Mouse (Mus musculus): ENCODE results near the gene Zmat5.

Zmat5 gene

DNA sequence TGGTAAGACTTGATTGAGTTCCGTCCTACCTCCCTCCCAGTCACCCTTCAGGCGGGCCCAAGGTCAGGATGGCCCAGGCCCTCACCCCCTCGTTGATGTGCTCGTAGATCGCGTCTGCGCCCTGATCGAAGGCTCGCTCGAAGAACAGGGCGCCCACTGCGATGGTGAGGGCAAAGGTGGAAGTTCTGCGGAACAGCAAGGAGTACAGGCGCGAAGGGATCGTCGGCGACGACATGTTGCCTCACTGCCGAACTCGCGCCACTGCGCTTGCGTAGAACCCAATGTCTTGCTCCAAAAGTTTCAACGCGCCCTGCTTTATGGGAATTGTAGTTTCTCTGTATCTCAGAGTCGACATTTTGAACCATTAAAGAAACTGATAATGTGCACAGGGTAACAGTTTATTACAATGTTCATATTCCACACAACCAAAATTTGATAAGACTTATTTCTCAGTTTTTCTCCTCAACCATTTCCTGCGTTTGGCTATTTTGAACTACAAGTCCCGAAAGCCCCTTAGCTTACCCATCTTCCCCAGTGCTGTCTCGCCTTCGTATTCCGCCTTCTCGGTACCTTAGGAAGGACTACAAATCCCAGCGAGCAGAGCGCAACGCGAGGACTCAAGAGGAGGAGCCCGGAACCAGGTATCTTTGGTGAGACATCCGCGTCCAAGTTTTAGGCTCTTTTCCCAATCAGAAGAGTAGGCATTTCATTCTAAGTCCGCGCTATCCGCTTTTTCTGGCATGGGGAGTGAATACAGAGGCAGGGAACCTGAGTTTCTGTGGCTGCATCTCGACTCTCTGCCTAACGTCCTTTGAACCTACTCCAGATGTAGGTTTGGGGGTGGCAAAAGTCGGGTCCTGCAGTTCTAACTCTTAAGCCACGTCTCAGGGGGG, at the start of gene Zmat5, which contains the start of gene Uqcr10:
Gene Zmat5, plus strand, starts transcription at position 607 of the 893 bp plus-strand sequence.
Gene Uqcr10, minus strand, starts transcription at position 271 of the 893 bp plus-strand sequence.
- in situ Hi-C loops (cut with MboI, MseI), result loop anchor here (5.0 kb wide), 1 partner anchor 107 kb away; no protein-coding TSS in a partner anchor

DNA sequence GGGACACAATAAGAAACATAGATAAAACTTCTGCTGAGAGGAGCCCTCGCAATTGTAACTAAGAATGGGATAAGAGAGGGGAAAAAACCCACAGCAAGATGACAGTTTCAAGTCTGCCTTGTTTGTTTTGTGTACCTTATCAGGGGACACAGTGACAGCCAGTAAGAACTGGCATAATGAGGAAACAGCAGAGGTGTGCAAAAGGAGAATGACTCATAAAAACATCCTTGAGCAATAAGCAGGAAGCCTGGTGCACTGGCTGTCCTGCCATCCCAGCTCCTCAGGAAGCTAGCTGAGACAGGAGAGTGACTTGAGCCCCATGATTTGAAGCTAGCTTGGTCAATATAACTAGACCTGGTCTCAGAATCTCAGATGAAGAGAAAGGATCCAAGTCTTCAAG, 44.7 kb upstream of the Zmat5 start:
- in situ Hi-C loops (cut with MboI, MseI), result no loop called here

DNA sequence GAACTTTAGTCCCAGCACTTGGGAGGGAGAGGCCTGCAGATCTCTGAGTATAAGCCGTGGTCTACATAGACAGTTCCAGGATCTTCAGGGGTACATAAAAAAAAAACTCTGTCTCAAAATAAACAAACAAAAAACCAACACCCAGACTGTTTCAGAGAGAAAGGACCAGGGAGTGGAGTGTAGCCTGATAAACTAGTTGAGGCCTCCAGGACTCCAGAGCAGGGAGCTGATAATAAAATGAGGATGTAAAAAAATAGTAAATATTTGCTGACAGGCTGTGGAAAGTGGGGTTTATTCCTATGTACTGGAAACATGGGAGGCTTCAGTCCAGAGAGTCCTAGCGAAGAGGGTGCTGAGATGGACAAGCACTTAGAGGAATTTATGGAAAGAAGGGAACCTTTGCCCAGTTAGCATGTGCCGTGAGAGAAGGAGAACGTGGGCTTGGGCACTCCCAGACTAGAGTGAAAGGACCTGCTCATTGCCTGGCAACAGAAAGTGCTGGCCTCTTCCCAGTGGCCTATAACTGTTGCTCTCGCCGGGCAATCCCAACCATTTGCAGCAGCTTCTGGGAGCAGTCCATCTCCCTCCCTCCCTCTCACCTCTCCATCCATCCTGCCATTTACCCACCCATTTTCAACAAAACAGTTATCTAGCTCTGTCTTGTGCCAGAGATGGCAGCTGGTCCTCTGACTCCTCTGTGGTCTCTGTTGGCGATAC, 44.0 kb upstream of the Zmat5 start:
- in situ Hi-C loops (cut with MboI, MseI), result no loop called here

DNA sequence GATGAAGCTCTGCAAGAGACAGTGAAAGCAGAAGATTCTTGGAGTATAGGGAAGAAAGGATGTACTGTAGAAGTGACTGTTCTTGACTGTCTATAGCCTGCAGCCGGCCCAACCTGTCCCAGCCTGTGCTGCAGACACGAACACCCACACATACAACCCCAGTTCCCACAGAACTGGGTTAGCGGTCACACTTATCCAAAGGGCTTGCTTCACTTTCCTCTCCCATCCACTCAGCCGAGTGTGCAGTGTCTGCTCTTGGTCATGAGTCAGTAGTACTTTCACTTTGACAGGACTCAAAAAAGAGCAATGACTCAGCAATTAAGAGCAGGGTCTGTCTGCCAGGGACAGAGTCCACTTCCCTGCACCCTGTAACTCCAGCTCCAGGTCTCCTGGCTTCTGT, 43.2 kb upstream of the Zmat5 start:
- in situ Hi-C loops (cut with MboI, MseI), result no loop called here

DNA sequence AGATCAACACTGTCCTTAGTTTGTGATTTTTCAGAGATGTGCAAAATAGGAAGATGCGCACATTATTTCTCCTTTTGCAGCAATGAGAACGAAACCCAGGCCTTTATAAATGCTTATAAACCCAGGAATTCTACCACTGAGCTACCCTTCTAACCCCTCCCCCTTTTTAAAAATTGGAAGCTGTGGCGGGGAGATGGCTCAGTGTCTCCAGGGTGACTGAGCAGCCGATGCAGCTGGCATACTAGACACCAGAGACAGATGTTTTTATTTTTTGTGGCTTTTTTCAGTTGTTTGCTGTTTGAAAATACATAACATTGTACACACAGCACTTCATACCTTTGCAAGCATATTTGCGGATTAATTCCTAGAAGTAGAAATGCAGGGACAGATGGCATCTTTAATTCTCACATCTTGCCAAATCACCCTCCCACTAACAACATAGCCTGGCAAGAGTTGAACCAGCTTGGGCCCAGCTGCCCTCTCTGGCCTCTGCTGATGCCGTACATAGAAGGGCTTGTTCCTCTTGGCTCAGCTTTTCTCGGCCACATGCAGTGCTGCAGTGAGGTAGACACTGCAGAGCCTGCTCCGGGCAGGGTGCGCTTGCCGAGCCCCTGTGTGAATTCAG, 42.5 kb upstream of the Zmat5 start:
- in situ Hi-C loops (cut with MboI, MseI), result no loop called here

DNA sequence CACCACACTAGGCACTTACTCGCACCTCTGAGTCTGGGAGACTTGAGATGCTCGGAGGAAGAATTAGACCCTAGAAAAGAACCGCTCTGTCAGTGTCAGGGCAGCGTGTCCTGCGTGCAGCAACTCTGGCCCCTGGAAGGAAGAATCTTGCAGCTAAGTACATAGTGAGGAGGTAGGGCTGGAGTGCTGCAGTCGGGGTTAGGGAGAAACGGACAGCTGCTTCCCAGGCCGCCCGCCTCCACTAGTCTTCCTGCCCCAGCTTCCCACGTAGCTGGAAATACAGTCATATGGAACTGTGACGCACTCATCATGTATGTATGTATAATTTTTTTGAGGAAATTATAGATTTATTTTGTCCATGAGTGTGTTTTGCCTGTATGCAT, 42.0 kb upstream of the Zmat5 start:
- in situ Hi-C loops (cut with MboI, MseI), result no loop called here

DNA sequence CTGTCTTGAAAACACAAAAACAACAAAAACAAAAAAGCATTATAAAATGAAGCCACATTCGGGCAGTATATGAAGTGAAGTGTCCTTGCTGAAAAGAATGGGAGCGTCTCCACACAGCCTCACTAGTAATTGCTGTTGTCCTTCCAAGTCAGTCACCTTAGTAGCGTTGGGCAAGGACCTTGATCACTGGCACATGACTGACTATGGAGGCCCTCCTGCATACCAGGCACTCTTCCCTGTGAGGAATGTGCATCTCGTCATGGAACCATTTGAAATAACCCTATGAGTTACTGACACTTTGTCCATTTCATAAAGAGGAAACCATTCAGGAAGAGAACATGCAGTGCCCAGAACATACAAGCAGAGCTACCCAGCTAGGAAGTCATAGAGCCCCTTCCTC, 32.7 kb upstream of the Zmat5 start:
- in situ Hi-C loops (cut with MboI, MseI), result no loop called here

DNA sequence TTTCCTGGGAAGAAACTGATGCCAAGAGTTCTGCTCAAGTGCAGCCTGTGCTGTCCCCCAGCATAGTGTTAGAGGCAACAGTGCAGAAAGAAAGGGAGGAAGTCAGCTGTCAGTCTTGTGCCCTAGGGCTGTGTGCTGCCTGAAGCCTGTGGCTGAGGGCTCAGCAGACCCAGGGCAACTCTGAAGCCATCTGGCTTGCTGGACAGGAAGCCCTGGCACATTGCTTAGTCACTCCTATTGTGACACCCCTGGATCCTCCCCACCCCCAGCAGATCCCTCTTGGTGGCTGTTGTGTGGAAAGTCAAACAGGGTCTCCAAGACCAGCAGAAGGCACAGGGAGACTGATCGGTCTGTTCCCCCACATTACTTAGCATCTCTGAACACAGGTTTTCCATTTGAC, 29.9 kb upstream of the Zmat5 start:
- in situ Hi-C loops (cut with MboI, MseI), result no loop called here

DNA sequence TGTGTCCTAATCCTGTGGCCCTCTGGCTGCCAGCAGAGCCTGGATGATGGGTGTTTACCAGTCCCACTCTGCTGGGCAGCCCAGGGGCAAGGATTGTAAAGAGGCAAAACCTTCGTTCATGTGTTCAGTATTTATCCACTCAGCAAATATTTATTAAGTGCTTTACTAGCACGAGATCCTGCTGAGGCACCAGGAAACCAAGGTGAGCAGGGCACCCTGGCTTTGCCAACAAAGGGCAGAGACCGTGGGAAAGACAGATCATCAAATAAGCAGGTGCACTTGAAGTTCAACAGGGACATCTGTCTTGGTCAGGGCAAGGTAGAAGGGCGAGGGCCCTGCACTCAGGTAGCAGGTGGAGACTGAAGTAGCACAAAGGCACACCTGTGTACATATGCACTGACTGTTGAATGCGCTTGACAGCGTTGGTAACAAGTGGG, 29.3 kb upstream of the Zmat5 start:
- in situ Hi-C loops (cut with MboI, MseI), result loop anchor here (25.0 kb wide), 1 partner anchor 1662 kb away; no protein-coding TSS in a partner anchor

DNA sequence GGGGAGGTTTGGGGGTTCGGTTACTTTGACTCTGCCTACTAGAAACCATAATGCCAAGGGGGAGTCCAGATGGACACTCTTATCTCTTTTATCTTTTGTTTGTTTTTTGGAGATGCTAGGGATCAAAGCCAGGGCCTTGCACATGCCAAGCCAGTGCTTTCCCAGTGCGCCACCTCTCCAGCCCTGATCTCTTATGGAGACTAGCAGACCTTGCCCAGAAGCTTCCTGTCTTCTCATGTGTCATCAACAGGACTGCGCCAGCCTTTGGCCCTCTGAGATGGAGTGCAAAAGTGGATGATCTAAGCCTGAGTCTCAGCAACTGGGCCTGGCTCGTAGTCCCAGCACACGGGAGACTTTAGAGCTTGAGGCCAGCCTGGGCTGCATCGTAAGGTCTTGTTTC, 28.8 kb upstream of the Zmat5 start:
- in situ Hi-C loops (cut with MboI, MseI), result loop anchor here (25.0 kb wide), 1 partner anchor 1662 kb away; no protein-coding TSS in a partner anchor

DNA sequence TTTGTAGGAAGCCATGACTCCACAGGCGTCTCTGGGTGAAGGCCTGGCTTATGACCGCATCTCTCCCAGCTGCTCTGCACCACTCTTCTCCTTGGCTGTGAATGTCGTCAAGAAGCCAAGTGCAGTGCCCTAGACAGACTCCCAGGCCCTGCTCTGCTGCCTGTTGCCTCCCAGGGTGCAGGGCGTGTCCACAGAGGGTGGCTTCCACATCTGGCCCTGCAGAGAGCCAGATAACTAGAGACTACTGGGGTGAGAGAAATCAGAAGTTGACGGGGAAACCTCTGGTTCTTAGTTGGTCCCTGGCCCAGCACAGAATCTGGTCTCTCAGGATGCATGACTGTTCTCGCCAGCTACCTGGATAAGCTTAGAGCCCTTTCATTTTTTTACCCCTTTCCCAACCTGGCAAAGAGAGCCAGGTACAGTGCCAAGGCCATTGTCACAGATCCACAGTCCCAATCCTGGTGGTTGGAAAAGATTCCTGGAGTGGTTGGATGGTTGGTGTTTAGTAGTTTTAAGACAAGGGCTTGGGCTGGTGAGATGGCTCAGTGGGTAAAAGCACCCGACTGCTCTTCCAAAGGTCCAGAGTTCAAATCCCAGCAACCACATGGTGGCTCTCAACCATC, 27.1 kb upstream of the Zmat5 start:
- in situ Hi-C loops (cut with MboI, MseI), result loop anchor here (25.0 kb wide), 1 partner anchor 1660 kb away; no protein-coding TSS in a partner anchor

DNA sequence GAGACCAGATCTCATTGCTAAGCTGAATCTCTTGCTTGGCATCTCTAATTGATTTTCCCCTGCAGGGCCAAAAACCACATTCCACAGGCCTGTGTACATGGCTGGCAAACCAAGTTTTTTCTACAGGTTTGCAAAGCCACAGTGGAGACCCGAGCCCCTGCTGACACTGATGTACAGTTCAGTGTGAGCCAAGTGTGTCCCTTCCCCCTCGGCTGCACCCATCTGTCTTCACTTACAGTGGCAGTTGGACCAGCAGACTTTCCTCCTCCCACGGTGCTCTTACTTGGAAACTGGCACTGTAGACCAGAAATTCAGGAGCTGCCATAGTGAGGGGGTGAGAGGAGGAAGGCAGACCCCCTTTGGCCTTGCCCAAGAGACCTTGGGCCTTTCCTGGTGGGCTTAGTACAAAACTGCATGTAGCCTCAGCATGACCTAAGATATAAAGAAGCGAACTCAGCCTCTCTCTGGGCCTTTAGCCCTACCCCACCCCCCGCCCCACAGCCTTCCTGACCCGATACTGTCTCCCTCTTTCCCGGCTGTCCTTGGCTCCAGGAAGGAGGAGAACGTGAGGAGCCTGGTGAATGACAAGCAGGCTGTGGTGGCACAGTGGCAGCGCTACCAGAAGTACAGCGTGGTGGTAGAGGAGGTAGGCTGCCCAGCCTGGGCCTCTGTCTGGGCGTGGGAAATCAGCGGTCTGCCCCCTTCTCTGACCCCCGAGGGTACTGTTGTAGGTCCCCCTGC, 25.6 kb upstream of the Zmat5 start:
- in situ Hi-C loops (cut with MboI, MseI), result loop anchor here (25.0 kb wide), 1 partner anchor 1658 kb away; no protein-coding TSS in a partner anchor

DNA sequence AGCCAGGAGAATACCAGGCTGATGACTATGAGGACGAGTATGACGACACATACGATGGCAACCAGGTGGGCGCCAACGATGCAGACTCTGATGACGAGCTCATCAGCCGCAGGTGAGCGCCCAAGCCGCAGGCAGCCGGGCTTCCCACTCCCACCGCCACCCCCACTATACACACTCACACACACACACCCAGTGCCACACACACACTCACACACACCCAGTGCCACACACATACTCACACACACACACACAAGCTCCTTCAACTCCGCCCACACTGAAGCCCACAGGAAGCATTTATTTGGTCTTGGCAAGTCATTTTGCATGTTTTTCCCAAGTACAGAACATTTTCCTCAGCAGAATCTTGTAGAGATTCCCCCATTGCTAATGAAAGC, 25.0 kb upstream of the Zmat5 start:
- in situ Hi-C loops (cut with MboI, MseI), result loop anchor here (25.0 kb wide), 1 partner anchor 1658 kb away; no protein-coding TSS in a partner anchor

DNA sequence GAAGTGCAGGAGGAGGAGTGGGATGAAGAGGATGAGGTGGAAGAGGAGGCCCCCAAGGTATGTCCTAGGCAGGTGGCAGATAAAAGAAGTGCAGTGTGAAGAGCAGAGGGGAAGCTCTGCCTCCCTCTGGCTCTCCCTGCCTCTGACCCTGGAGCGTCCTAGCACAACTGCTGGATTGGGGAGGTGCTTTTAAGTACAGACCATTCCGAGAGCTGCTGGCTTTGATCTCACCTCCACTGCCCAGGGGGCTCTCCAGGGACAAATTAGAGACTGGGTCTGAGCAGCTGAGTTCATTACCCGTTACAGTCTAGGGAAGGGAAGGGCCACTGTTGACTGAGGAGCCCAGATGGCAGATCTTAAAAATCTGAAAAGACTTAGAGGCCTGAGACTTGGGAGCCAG, 24.4 kb upstream of the Zmat5 start:
- in situ Hi-C loops (cut with MboI, MseI), result loop anchor here (25.0 kb wide), 1 partner anchor 1657 kb away; no protein-coding TSS in a partner anchor

DNA sequence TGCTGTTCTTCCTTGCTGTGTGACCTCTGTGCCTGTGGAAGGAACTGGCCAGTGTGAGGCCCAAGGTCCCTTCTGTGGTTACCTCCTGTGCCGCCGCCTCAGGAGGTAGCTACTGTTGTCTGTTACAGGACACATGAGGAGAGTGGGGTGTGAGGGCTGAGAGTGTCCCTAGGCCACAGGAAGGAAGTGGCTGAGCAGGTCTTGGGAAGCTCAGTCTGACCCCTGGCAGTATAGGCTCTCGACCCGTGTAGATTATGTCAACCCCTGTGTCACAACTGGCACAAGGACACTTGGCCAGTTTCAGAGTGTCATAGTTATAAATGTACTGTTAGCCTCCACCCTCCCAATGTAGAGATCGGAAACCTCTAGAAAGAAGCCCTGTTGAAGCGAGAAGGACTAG, 21.0 kb upstream of the Zmat5 start:
- in situ Hi-C loops (cut with MboI, MseI), result loop anchor here (25.0 kb wide), 1 partner anchor 1654 kb away; no protein-coding TSS in a partner anchor

DNA sequence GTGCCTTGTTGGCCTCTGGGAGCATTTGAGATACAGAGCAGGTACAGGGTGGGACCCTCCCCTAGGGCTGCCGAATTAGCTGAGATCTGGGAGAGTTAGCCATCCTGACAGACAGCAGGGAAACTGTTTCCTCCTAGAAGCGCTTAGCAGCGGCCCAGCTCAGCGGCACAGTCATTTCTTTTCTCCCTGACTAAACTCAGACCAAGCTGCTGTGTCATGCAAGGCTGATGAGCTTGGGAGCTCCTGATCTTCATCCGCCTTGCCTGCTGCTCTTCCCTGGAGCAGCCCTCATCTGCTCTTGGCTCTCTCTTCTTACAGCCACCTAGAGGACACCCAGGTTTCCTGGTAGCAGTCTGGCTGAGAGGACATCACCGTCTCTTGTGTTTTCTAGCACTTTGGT, 20.3 kb upstream of the Zmat5 start:
- in situ Hi-C loops (cut with MboI, MseI), result loop anchor here (25.0 kb wide), 1 partner anchor 1653 kb away; no protein-coding TSS in a partner anchor

DNA sequence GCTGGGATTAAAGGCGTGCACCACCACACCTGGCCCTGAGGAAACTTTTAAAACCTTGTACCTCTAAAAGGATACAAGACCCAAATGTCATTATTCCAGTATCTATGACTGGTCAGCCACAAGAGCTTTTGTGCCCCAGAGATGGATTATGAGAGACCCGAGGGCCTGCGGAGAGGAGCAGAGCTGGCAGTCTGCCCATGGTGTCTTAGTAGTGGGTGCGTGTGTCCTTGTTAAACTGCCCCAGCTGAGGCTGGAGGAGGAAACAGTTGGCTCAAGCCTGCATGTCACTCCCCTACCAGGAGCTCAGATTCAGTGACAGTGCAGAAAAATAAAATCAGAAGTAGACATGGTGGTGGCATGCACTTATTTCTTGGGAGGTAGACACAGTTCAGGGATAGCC, 19.4 kb upstream of the Zmat5 start:
- in situ Hi-C loops (cut with MboI, MseI), result loop anchor here (25.0 kb wide), 1 partner anchor 1652 kb away; no protein-coding TSS in a partner anchor

DNA sequence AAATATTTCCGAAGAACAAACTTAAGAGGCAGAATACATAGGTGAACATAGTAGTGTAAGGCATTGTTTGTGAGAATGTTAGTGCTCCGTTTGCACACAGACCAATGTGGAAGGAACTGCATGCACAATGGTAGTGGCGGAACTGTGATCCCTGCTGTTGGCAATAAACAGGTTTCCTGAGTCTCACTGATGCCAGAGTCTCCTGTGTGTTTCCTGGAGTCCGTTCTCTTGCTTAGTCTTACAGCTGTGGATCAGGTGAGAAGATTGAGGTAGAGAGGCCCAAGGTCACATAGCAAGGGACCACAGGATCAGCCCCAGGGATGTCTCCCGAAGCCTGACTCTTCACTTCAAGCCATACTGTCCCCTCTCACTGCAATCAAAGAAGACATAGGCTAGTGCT, 19.0 kb upstream of the Zmat5 start:
- in situ Hi-C loops (cut with MboI, MseI), result loop anchor here (25.0 kb wide), 1 partner anchor 1652 kb away; no protein-coding TSS in a partner anchor

DNA sequence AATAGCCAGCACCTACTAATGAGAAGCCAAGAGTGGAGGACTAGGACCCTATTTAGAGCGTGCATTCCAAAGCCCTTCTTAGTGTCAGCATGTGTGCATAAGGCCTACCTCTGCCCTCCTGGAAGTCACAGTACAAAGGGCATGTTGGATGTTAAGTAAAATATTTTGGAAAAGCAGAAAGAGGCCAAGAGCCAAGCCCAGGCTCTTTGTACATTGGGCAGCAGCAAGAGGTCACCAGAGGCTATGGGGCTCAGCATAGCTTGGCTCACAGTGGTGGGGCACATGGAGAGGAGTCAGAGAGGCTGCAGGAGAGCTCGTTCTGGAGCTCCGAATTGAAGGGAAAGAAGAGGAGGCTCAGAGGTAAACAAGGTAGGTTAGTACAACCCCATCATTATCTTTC, 17.5 kb upstream of the Zmat5 start:
- in situ Hi-C loops (cut with MboI, MseI), result loop anchor here (25.0 kb wide), 1 partner anchor 1650 kb away; no protein-coding TSS in a partner anchor

DNA sequence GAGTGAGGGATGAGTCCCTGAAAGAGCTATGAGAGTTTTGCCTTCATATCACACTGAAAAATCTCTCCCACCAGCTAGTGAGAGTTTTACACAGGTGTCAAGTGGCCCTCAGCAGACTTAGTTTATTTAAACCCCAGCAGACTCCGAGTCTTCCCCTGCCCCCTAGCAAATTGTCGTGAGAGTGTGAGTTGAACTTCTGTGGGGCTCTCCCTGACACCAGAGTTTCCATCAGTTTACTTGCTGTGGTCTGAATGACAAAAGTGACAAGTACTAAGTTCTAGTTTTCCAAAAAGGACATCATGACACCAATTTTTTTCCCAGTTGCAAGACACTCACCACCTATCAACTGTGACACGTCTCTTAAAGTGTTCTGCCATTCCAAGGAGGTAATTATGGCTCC, 16.6 kb upstream of the Zmat5 start:
- in situ Hi-C loops (cut with MboI, MseI), result loop anchor here (25.0 kb wide), 1 partner anchor 1649 kb away; no protein-coding TSS in a partner anchor

Data from T-helper 1 cell (primary cell).